Mouse (Mus musculus) ES-E14 (cell line): ENCODE measurements around the gene Cdt1. TPM values are rescaled to one million over a fixed set of nuclear protein-coding genes. Genes with fewer than 3 reads are reported as not detected.
A peak's percentile ranks its signal among the peaks of the same experiment; 100 is the strongest.

Source experiments
- DNase-seq: peaks from one replicate; pipeline ENCODE4 v3.0.0-alpha.2; 2013; ENCODE audit warnings: low read depth, low spot score
- H3K27ac ChIP-seq: 2 replicates; pipeline ENCODE4 v1.5.1; 2012; ENCODE audit warnings: low read depth, mild to moderate bottlenecking, low read length, moderate library complexity, mixed read lengths; ENCODE audit not compliant: poor library complexity, insufficient read depth, severe bottlenecking
- H3K36me3 ChIP-seq: 2 replicates; pipeline ENCODE4 v1.6.1; 2012; ENCODE audit warnings: mild to moderate bottlenecking, low read length, moderate library complexity, mixed read lengths; ENCODE audit not compliant: control insufficient read depth, poor library complexity, insufficient read depth, severe bottlenecking
- H3K4me1 ChIP-seq, 2 experiments: fragments of 150-350 bp in 1 of 2; sonication (generic) in 1 of 2; 2 replicates each; pipeline ENCODE4 v1.6.1; 2012; ENCODE audit warnings: low read length in 2 of 2, mild to moderate bottlenecking in 1 of 2, mixed read lengths in 1 of 2; ENCODE audit not compliant: control insufficient read depth in 2 of 2, insufficient read depth in 2 of 2, poor library complexity in 1 of 2
- H3K4me3 ChIP-seq, 2 experiments: fragments of 150-350 bp in 1 of 2; sonication (generic) in 1 of 2; 2 replicates each; pipeline ENCODE4 v1.5.1; 2012; ENCODE audit warnings: low read length in 2 of 2, low read depth in 1 of 2, mild to moderate bottlenecking in 1 of 2, mixed read lengths in 1 of 2; ENCODE audit not compliant: insufficient read depth in 1 of 2, poor library complexity in 1 of 2, severe bottlenecking in 1 of 2
- H3K9ac ChIP-seq: 2 replicates; pipeline ENCODE4 v1.6.1; 2012; ENCODE audit warnings: low read depth, mild to moderate bottlenecking, low read length, mixed read lengths; ENCODE audit not compliant: poor library complexity, insufficient read depth, severe bottlenecking
- H3K9me3 ChIP-seq: fragments of 150-350 bp; sonication (generic); 2 replicates; pipeline ENCODE4 v1.6.1; 2012; ENCODE audit warnings: low read depth, mild to moderate bottlenecking, low read length; ENCODE audit not compliant: control insufficient read depth, insufficient read depth
- CHD2 ChIP-seq: IDR thresholded peaks from 2 replicates; pipeline ENCODE4 v1.6.1; 2014; ENCODE audit warnings: mild to moderate bottlenecking, low read depth, low read length, inconsistent platforms
- HCFC1 ChIP-seq: IDR thresholded peaks from 2 replicates; pipeline ENCODE4 v1.6.1; 2012; ENCODE audit warnings: low read length, inconsistent platforms, borderline replicate concordance; ENCODE audit not compliant: insufficient read depth
- MAFK ChIP-seq: IDR thresholded peaks from 2 replicates; pipeline ENCODE4 v1.6.1; 2014; ENCODE audit warnings: mild to moderate bottlenecking, low read depth, low read length, inconsistent platforms; ENCODE audit not compliant: insufficient read depth
- ZC3H11A ChIP-seq: IDR thresholded peaks from 2 replicates; pipeline ENCODE4 v1.6.1; 2012; ENCODE audit warnings: low read depth, mild to moderate bottlenecking, inconsistent platforms, low read length, borderline replicate concordance
- ZNF384 ChIP-seq: IDR thresholded peaks from 2 replicates; pipeline ENCODE4 v1.6.1; 2012; ENCODE audit warnings: low read depth, low read length, inconsistent platforms
- in situ Hi-C, 2 experiments: fragments of 600-800 bp; cut with MboI; formaldehyde crosslinking; loops; one replicate each; pipeline ENCODE4 v1.15.1; 2025; ENCODE audit warnings: low sequenced_read_pairs in 2 of 2, inconsistent platforms in 1 of 2; ENCODE audit not compliant: unreplicated experiment in 2 of 2
- total RNA-seq: library from RNA; depleted of rRNA; stranded (reverse); fragments of 300-350 nt; gene quantifications from 2 replicates; pipeline ENCODE4 v1.2.3, GENCODE M21; 2012

Gene Cdt1
- total RNA-seq, 1 experiment: 139 TPM

DNA sequence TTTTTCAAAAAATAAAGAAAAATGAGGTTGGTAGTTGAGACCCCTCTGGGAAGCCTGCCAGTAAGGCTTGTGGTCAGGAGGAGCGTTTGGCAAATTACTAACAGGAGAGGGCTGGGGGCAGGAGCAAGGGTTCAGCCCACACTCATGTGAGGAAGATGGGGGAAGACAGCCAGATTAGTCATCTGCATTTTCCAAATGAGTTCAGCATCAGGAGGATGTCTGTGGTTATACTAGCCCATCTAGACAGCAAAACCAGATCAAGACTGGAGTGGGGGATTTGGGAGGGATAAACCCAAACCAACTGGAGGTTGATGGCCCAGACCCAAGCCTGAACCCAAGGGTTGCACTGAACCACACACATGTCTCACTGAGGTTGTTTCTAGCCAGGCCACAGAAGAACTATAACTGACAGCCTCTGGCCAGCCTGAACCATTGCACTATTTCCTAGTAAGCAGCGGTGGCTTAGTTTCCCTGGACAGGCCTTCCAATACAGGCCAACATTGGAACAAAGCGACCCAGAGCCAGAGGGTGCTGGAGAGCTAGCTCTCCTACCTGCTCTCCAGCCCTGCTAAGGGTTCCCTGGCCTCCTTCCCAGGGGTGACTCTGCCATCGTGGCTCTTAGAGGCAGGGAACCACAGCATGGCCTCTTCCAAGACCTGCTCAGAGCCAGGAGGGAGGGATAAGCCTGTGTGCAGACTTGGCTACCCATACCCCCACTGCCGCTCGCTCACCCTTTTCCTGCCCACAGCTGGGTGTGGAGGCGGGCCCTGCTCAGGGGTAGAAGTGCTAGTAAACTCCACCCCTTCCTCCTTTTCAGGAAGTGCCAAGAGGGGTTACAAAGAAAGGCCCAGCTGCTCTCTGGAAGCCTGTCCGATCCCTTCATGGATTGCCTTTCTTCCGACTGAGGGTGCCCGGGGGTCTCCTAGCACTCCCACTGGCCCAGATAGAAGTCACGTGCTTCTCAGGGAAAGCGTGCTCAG is 11.5 kb upstream of the Cdt1 start:
- Histone ChIP-seq H3K9ac (peak overlapping the region; percentile 81), H3K27ac (peak overlapping the region; percentile 81), H3K4me3 (peak overlapping the region; percentile 62 to 64), H3K4me1 (peaks cover 7 to 24% of the 10 kb centered on the region in 2 experiments), H3K36me3 (no peaks in the 10 kb centered on the region), H3K9me3 (no peaks in the 10 kb centered on the region)
- no peak for DNase-seq
- TF ChIP-seq HCFC1 (no peak), ZC3H11A (no peak), ZNF384 (no peak), CHD2 (no peak), MAFK (no peak)
- in situ Hi-C loops: no loop called here

DNA sequence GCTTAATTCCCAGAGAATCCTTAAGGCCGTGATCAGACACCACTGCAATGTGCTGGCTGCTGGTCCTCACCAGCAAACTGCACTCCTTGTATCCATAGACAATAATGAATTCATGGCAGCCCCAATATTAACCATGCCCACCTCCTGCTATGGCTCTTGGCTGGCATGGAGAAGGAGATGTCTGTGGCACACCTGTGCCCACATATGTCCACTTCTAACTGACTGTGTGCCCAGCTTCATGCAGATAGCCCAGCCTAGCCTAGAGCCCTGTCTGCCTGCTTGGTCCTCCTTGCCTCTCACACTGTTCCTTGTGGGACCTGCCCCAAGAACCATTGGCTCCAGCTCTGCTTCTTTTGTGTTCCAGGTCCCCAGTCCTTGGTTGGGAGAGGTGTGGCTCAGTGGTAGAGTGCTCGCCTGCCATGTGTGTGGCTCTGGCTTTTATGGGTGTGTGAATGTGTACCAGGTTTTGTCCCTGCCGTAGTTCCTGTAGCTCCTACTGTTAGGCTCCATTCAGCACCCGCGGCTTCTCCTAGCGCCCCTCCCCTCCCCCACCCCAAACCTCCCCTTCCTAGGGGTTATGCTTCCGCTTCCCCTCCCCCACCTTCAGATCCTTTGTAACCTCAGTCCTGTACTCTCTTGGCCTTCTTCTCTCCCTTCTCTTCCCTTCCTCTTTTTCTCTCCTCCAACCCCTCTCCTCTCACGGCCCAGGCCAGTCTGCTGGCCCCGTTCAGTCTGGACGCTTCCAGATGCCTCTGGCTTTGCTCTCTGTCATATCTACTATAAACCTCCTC is 10.4 kb upstream of the Cdt1 start:
- Histone ChIP-seq H3K9ac (peak overlapping the region; percentile 65), H3K4me1 (peaks cover 7 to 20% of the 10 kb centered on the region in 2 experiments), H3K27ac (peak overlapping the region; percentile 82), H3K4me3 (peak overlapping the region; percentile 62 to 64), H3K9me3 (no peaks in the 10 kb centered on the region), H3K36me3 (no peaks in the 10 kb centered on the region)
- no peak for DNase-seq
- in situ Hi-C loops: no loop called here
- TF ChIP-seq ZC3H11A (no peak), CHD2 (no peak), MAFK (no peak), HCFC1 (no peak), ZNF384 (no peak)

DNA sequence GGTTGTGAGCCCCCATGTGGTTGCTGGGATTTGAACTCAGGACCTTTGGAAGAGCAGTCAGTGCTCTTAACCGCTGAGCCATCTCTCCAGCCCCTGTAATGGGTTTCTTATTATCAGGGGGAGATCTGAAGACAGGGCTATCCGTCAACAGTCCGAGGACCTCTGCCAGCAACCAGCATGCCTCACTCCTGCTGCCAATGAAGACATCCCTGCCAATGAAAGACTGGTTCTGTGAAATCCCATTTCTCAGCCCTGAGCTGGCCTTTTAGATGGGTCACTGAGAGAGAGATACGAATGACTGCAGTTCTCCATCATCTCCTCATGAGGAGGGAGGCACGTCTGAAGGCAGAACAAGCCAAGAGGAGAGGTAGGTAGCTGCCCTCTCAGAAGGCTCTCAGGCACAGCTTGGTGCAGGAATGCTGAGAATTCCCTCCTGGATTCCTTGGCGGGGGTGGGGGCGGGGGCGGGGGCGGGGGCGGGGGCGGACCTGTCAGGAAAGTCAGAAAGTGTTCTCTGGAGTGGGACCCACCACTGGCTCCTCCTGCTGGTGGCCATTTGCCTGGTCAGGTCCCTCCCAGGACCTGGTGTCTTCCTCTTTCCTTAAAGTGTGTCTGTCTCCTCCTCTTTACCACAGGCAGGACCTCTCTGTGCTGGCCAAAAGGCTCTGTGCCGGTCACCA is 9.0 kb upstream of the Cdt1 start:
- Histone ChIP-seq H3K9ac (peak overlapping the region; percentile 74), H3K27ac (peak overlapping the region; percentile 89), H3K4me3 (no peak overlapping the region; a peak in 1 of 4 replicates), H3K4me1 (peaks cover 7 to 14% of the 10 kb centered on the region in 2 experiments), H3K36me3 (no peaks in the 10 kb centered on the region), H3K9me3 (no peaks in the 10 kb centered on the region)
- in situ Hi-C loops: no loop called here
- DNase-seq: no peak
- TF ChIP-seq ZC3H11A: no peak

DNA sequence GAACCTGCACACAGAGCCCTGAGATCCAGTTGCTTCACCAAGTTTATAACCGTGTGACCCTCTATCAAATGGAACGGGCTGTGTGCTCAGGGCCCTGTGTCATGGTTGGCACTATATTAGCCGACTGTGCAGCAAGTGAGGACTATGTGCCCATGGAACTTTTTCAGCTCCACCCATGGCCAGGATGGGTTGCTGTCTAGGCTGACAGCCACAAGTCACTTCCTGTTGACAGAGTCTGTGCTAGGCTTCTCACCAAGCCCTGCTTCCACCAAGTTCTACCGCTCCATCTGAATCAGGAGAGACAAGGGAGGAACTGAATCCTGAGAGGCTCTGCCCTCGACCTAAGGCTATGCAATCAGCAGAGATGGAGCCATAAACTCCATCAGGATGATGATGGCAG is 6.6 kb upstream of the Cdt1 start:
- in situ Hi-C loops: no loop called here
- no peak for DNase-seq
- H3K4me1 ChIP-seq: peaks cover 7 to 12% of the 10 kb centered on the region in 2 experiments
- no peak overlapping the region for H3K9ac ChIP-seq
- TF ChIP-seq HCFC1 (no peak), ZC3H11A (no peak), ZNF384 (no peak), CHD2 (no peak), MAFK (no peak)
- no peaks in the 10 kb centered on the region for H3K36me3 ChIP-seq
- no peaks in the 10 kb centered on the region for H3K9me3 ChIP-seq
- no peak overlapping the region for H3K4me3 ChIP-seq
- no peak overlapping the region for H3K27ac ChIP-seq
